Mouse (Mus musculus): ENCODE measurements around the gene Agbl1.

- no peak for TF ChIP-seq CTCF (conservative IDR thresholded peaks at IDR 0.05; ENCODE audit: insufficient read depth, insufficient read length, low read depth, low read length)
- TF ChIP-seq POLR2A (IDR thresholded peaks at IDR 0.05; ENCODE audit: low read depth, low read length), result no peak
Observed at GRCm38 (mm10) chr7:76524291-76524690, 294.6 kb downstream of the Agbl1 start.

All from kidney, adult 2 months (tissue).